Mouse (Mus musculus) CD4-positive, CD25-positive, alpha-beta regulatory T cell, adult 4 months (primary cell): Measurements from ENCODE around the gene Grik4. TPM values are rescaled to one million over a fixed set of nuclear protein-coding genes. Genes with fewer than 3 reads are reported as not detected.

Experiments
- ATAC-seq: one replicate; pipeline ENCODE4 v1.8.0; 2017
- polyA plus RNA-seq, 2 experiments: library from polyadenylated mRNA; unstranded; fragments of 100-300 nt; shearing (Covaris generic); gene quantifications; one replicate each; pipeline ENCODE4 v1.2.1; 2017

Grik4 gene
- polyA plus RNA-seq, 2 experiments from 2014 or later, result not detected

- no peak for ATAC-seq
Measured at GRCm38 (mm10) chr9:42548981-42549380, 395.3 kb downstream of the Grik4 start.

- no peak for ATAC-seq
Measured at GRCm38 (mm10) chr9:42544521-42544920, 399.8 kb downstream of the Grik4 start.

- no peak for ATAC-seq
Measured at GRCm38 (mm10) chr9:42533491-42533890, 410.8 kb downstream of the Grik4 start.

DNA sequence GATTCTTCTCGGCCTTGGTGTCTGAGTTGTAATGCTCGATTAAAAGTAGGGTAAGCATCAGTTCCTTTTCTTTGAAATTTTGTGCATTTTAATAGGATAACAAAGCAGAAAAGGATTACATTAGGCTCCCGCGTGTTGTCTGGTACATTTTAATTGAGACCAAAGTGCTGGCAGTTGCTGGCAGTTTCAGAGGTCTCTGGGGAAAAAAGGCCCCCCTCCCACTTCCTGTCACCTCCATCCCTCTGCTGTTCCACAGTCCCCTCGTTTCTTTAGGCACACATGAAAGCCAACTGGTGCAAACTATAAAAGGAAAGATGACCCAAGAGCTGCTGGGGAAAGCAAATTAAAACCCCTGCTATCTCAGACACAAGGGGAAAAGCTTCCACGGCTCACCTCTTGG lies 411.3 kb downstream of the Grik4 start:
- no peak for ATAC-seq

DNA sequence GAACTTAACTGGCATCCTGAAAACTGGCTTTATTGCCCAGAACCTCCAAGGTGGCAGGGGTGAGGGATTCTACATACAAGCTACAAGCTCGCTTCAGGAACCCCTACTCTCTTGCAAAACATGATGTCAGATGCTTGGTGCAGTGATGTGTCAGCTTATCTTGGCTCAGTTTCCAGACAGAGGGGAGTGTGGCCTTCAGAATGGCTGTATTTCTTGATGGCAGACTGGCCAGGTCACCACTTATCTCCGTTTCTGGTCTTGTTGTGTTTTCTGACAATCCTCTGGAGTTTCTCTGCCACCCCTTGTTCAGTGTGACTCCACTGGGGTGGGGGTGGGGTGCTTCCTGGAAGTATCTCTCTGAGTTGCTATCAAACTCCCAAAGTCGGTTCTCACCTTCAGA lies 412.3 kb downstream of the Grik4 start:
- ATAC-seq, result no peak

GRCm38 (mm10) chr9:42530221-42531152 lies 413.8 kb downstream of the Grik4 start:
- no peak for ATAC-seq

- ATAC-seq, result no peak
Measured at GRCm38 (mm10) chr9:42520587-42521084, 423.7 kb downstream of the Grik4 start.

GRCm38 (mm10) chr9:42518163-42518562 lies 426.1 kb downstream of the Grik4 start:
- ATAC-seq, result no peak

- ATAC-seq, result no peak
Measured at GRCm38 (mm10) chr9:42513159-42513558, 431.1 kb downstream of the Grik4 start.

DNA sequence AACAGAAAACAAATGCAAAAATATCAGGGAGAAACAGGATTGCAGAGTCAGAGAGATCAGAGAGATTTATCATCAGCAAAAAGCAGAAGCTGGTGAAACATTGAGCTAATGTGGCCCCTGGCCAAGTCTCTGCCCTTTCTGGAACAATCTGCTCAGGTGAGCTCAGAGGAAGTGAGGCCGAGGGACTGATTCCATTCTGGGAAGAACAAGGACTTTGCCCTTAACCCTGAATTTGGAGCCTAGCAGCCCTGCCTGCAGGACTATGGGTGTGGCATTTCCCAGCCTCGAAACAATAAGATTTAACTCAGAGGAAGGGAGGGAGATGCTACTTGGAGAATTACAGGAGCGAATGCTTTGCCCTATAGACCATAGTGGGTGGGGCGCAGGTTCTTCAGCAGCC lies 432.0 kb downstream of the Grik4 start:
- ATAC-seq, result no peak

DNA sequence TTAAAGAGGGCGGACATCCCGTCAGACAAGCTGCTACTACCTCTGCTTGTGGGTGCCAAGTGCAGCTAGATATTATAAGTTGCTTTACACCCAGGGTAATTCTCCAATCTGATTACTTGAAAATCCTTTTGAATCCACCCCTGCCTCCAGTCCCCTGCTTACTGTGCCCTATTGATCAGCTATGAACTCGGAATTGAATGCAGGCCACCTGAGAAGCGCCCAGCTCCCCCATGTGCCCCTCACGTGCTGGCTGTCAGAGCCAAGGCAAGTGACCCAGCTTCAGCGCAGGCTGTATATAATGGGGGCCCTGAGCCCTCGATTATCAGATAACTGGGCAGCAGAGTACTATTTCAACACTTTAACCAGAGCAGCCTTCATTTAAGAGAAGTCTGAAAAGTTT lies 436.1 kb downstream of the Grik4 start:
- no peak for ATAC-seq

DNA sequence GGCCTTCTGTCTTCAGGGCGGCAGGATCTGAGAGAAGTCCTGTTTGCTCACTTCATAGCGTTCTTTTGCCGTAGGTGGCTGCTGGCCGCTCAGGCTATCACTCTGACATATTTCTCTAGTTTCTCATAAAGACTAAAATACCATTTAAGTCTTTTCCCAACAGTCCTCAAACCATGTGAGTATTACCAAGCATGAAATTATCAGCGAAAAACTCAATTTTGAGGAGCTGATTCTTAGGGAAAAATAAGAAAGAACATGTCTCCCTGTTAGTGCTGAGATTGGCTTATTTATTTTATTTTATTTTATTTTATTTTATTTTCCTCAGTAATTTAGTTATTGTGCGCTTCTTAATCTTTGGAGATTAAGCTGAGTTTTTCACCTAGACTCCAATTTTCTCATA lies 436.6 kb downstream of the Grik4 start, which contains the start of gene Tbcel:
Gene Tbcel (minus strand): TSS at position 101 of the 400 bp plus-strand sequence.
- ATAC-seq, result no peak

GRCm38 (mm10) chr9:42507022-42507421 lies 437.3 kb downstream of the Grik4 start:
- ATAC-seq, result no peak

DNA sequence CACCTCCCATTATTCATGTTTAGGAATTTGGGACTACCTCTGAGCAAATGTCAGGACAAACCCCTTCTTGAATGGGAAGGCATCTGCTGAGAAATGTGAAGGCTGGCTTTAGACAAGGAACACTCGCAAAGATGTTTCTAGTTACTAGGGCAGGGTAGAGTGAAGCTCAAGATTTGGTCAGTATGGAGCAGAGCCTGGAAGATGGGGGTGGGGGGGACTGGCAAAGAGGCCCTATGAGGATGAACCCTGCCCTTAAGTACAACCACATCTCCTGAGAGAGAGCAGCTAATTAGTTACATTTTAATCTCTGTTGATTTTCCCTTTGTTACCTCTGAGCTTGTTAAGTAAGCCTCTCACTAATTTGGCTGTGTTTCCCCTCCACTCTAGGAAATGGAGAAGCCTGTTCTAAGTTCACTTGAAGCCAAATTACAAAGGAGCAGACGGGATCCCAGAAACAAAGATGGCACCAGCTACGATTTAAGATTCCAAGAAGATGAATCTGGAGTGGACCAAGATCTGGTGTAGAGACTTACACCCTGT lies 439.3 kb downstream of the Grik4 start:
- no peak for ATAC-seq

GRCm38 (mm10) chr9:42504559-42504958 lies 439.7 kb downstream of the Grik4 start:
- no peak for ATAC-seq

GRCm38 (mm10) chr9:42503709-42504108 lies 440.6 kb downstream of the Grik4 start:
- ATAC-seq, result no peak

DNA sequence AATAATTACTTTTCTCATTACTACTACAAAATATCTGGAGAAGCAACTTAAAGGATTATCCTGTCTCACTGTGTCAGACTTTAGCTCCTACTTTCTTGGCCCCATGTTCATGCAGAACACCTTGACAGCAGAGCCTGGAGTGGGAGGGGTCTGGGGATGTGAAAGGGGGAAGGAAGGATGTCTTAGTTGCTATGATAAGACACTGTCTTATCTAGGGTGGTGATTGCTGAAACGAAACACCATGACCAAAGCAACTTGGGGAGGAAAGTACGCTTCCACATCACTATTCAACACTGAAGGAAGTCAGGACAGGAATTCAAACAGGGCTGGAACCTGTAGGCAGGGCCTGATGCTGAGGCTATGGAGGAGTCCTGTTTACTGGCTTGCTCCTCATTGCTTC lies 448.0 kb downstream of the Grik4 start:
- no peak for ATAC-seq

DNA sequence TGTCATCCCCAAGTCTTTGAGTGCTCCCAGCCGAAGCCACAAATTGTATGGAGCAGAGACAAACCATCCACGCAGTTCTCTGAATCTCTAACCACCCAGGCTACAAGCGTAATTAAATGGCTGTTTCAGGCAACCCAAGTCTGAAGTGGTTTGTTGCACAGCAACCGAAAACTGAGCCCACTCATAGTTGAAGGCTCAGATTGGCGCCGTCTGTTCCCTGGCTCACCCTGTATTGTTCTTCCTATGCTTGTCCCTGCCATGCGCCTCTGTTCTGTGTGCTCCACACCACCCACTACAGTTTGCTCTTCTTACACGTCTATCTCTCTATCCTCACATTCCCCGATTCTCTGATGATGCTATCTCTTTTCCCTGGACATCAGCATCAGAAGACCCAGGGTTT lies 452.5 kb downstream of the Grik4 start:
- ATAC-seq, result no peak

DNA sequence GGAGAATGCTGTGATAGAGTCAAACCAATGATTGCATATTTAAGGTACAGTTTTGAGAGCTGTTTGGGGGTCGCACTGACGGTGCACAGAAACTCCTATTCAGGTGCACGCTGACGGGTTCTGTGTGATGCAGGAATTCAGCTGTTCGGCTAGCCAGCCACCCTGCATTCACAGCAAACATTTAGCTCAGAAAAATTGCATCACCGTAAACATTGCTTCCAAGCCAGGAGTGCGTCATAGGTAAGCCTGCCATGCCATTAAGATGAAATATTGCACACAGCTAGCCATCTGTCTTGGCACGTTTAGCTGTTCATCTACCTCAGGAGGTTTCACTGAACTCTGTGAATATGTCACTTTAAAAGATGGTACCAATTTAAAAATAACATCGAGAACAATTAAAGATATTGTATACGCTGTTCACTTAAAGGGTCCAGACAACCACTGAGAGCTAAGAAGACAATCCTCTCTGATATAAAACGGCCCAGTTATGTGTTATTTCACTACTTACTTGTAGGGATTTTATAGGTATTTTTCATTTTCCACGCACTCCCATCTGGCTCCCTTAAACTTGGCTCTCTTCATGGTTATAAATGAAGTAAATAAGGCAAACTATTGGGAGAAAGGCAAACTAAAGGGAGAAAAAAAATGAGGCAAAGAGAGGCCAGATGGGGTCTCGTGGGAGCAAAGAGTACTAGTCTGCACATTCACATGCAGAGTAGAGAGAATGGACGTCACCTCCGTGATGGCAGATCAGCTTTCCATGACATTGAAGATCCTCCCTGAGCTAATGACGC lies 453.5 kb downstream of the Grik4 start:
- no peak for ATAC-seq

GRCm38 (mm10) chr9:42488071-42488470 lies 456.2 kb downstream of the Grik4 start:
- ATAC-seq, result peak; percentile 77

GRCm38 (mm10) chr9:42486913-42487312 lies 457.4 kb downstream of the Grik4 start:
- no peak for ATAC-seq

DNA sequence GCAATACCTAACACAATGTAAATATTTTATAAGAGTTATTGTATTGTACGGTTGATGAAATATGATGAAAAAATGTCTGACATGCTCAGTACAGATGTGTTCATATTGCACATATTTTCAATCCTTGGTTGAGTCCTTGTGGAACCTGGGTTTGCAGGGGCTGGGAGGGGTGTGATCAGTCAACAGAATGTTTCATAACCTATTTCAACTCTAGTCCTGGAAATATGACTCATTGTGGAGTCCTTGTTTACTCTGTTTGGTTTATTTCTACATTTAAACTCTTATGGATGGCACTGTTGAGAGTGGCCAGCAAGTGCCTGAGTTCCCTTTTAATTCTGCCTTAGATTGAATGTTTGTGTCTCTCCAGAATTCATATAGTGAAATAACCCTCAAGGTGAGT lies 459.6 kb downstream of the Grik4 start:
- ATAC-seq, result no peak

- ATAC-seq, result no peak
Measured at GRCm38 (mm10) chr9:42482944-42483343, 461.3 kb downstream of the Grik4 start.
